Mouse (Mus musculus): ENCODE measurements around the gene Slc6a12. TPM values are rescaled to one million over a fixed set of nuclear protein-coding genes. Genes with fewer than 3 reads are reported as not detected.

The Slc6a12 gene
- polyA plus RNA-seq, 1 experiment, result not detected

DNA sequence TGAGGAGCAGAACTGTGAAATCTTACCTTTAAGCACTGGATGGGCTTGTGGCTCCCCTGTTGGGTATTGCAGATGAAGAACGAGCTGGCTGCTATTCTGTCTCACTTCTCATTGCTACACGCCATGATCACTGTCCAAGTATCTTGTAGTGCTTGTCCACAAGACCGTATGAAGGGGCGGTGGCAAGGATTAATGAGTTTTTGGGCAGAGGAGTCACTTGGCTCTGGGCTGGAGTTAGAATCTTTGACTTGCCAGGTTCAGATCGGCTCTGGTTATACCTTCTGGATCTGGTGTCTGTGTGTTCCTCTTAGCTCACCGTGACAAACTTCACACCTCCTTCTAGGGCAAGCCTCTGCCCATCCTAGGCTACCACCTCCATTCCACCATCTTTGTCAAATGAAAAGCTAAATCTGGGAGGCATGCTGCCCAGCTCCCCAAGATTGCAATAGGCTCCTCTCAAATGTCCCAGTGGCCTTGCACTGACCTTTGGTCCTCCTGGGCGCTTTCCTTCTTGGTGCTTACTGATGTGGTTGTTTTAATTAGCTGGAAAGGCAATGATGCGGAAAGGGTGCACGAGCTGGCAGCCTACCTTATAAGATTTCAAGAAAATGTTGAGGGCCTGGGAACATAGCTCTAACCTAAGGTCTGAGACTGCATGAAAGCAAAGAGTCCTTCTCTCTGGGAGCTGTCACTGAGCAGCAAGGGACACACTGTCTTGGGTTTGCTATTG is 20.3 kb upstream of the Slc6a12 start:
- Histone ChIP-seq H3K36me3 (ENCODE audit: control insufficient read depth, insufficient read depth) (no peaks in the 10 kb centered on the region), H3K27me3 (ENCODE audit: control insufficient read depth, insufficient read depth, insufficient read length) (peaks cover 6% of the 10 kb centered on the region), H3K4me2 (ENCODE audit: low read depth) (no peak overlapping the region), H3K4me3 (no peak overlapping the region), H3ac (ENCODE audit: control insufficient read depth, insufficient read length) (no peak overlapping the region), H3K79me2 (ENCODE audit: control insufficient read depth, insufficient read depth) (no peaks in the 10 kb centered on the region)
- TF ChIP-seq SRF (IDR thresholded peaks at IDR 0.05; ENCODE audit: control insufficient read depth, insufficient read length, low read depth), result no peak
- no peak for TF ChIP-seq POLR2A (IDR thresholded peaks at IDR 0.05; ENCODE audit: insufficient read length, low read depth)
- TF ChIP-seq USF1 (IDR thresholded peaks at IDR 0.05; ENCODE audit: low read depth), result no peak
- TF ChIP-seq MYOG (IDR thresholded peaks at IDR 0.05; ENCODE audit: control insufficient read depth in 1 of 3, insufficient read depth in 1 of 3, insufficient read length in 2 of 3, low read depth in 2 of 3), result no peak
- TF ChIP-seq MAX (IDR thresholded peaks at IDR 0.05; ENCODE audit: low read depth), result no peak
- no peak for TF ChIP-seq POLR2AphosphoS2 (IDR thresholded peaks at IDR 0.05; ENCODE audit: insufficient read length, low read depth)
- no peak for TF ChIP-seq MYOD1 (IDR thresholded peaks at IDR 0.05; ENCODE audit: control insufficient read depth in 1 of 3, insufficient read length in 2 of 3, low read depth in 2 of 3)
- TF ChIP-seq CEBPB (IDR thresholded peaks at IDR 0.05; ENCODE audit: insufficient read depth, poor library complexity, severe bottlenecking), result no peak
- TF ChIP-seq E2F4 (IDR thresholded peaks at IDR 0.05; ENCODE audit: insufficient read depth), result no peak
- TF ChIP-seq REST (IDR thresholded peaks at IDR 0.05; ENCODE audit: insufficient read depth, insufficient read length), result no peak
- no peak for TF ChIP-seq TCF3 (IDR thresholded peaks at IDR 0.05; ENCODE audit: insufficient read length, low read depth)
- TF ChIP-seq TCF12 (IDR thresholded peaks at IDR 0.05; ENCODE audit: insufficient read depth, poor library complexity, severe bottlenecking), result no peak

DNA sequence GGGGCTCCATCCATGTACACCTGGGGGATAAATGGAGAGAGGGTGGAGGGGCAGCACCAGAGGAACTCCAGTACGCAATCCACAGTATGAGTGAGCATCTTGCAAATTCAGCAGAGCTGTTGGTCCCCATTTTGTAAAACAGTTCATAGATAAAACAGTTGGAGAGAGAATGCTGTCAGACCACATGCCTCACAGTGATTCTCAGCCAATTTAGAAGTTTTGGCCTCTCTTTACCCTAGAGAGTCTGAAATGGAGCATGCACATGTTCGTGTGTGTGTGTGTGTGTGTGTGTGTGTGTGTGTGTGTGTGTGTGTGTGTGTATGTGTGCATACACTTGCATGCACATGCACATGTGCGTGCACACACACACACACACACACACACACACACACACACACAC is 17.6 kb upstream of the Slc6a12 start:
- no peak overlapping the region for H3ac ChIP-seq (ENCODE audit: control insufficient read depth, insufficient read length)
- TF ChIP-seq TCF12 (IDR thresholded peaks at IDR 0.05; ENCODE audit: insufficient read depth, poor library complexity, severe bottlenecking), result no peak
- no peak for TF ChIP-seq TCF3 (IDR thresholded peaks at IDR 0.05; ENCODE audit: insufficient read length, low read depth)
- no peak for TF ChIP-seq CEBPB (IDR thresholded peaks at IDR 0.05; ENCODE audit: insufficient read depth, poor library complexity, severe bottlenecking)
- no peak for TF ChIP-seq E2F4 (IDR thresholded peaks at IDR 0.05; ENCODE audit: insufficient read depth)
- TF ChIP-seq MYOD1 (IDR thresholded peaks at IDR 0.05; ENCODE audit: control insufficient read depth in 1 of 3, insufficient read length in 2 of 3, low read depth in 2 of 3), result no peak
- no peak for TF ChIP-seq MAX (IDR thresholded peaks at IDR 0.05; ENCODE audit: low read depth)
- no peak for TF ChIP-seq POLR2AphosphoS2 (IDR thresholded peaks at IDR 0.05; ENCODE audit: insufficient read length, low read depth)
- no peak for TF ChIP-seq SRF (IDR thresholded peaks at IDR 0.05; ENCODE audit: control insufficient read depth, insufficient read length, low read depth)
- no peak for TF ChIP-seq REST (IDR thresholded peaks at IDR 0.05; ENCODE audit: insufficient read depth, insufficient read length)
- no peak for TF ChIP-seq POLR2A (IDR thresholded peaks at IDR 0.05; ENCODE audit: insufficient read length, low read depth)
- TF ChIP-seq MYOG (IDR thresholded peaks at IDR 0.05; ENCODE audit: control insufficient read depth in 1 of 3, insufficient read depth in 1 of 3, insufficient read length in 2 of 3, low read depth in 2 of 3), result no peak
- TF ChIP-seq USF1 (IDR thresholded peaks at IDR 0.05; ENCODE audit: low read depth), result no peak

DNA sequence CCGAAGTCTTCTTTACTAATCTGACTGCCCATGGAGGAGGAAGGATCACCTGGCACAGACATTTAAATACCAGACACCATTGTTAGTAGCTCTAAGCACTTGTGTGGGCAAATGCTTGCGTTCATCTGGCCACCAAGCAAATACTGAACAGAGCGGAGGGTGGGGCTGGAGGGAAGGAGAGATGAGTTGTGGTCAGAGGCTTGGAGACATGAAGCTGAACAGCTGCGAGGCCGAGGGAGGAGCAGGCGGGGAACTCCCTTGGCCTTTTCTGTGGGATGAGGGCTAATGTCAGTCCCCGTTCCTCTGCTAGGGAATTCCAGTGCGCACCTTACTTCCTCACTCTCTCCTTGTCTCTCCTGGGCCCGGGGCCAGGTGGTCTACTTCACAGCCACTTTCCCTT is 17.1 kb upstream of the Slc6a12 start:
- H3K4me3 ChIP-seq, result no peak overlapping the region
- no peaks in the 10 kb centered on the region for H3K79me2 ChIP-seq (ENCODE audit: control insufficient read depth, insufficient read depth)
- H3K27me3 ChIP-seq (ENCODE audit: control insufficient read depth, insufficient read depth, insufficient read length), result peaks cover 20% of the 10 kb centered on the region
- no peak overlapping the region for H3ac ChIP-seq (ENCODE audit: control insufficient read depth, insufficient read length)
- no peaks in the 10 kb centered on the region for H3K36me3 ChIP-seq (ENCODE audit: control insufficient read depth, insufficient read depth)
- H3K4me2 ChIP-seq (ENCODE audit: low read depth), result peak overlapping the region; percentile 45
- TF ChIP-seq MYOG (IDR thresholded peaks at IDR 0.05; ENCODE audit: control insufficient read depth in 1 of 3, insufficient read depth in 1 of 3, insufficient read length in 2 of 3, low read depth in 2 of 3) (peak; percentile 59 to 89 (median 84)), MAX (IDR thresholded peaks at IDR 0.05; ENCODE audit: low read depth) (no peak), MYOD1 (IDR thresholded peaks at IDR 0.05; ENCODE audit: control insufficient read depth in 1 of 3, insufficient read length in 2 of 3, low read depth in 2 of 3) (peak; percentile 34 to 89 (median 71)), CEBPB (IDR thresholded peaks at IDR 0.05; ENCODE audit: insufficient read depth, poor library complexity, severe bottlenecking) (no peak), REST (IDR thresholded peaks at IDR 0.05; ENCODE audit: insufficient read depth, insufficient read length) (no peak), POLR2A (IDR thresholded peaks at IDR 0.05; ENCODE audit: insufficient read length, low read depth) (no peak), E2F4 (IDR thresholded peaks at IDR 0.05; ENCODE audit: insufficient read depth) (no peak), POLR2AphosphoS2 (IDR thresholded peaks at IDR 0.05; ENCODE audit: insufficient read length, low read depth) (no peak), TCF12 (IDR thresholded peaks at IDR 0.05; ENCODE audit: insufficient read depth, poor library complexity, severe bottlenecking) (no peak), USF1 (IDR thresholded peaks at IDR 0.05; ENCODE audit: low read depth) (no peak), SRF (IDR thresholded peaks at IDR 0.05; ENCODE audit: control insufficient read depth, insufficient read length, low read depth) (no peak), TCF3 (IDR thresholded peaks at IDR 0.05; ENCODE audit: insufficient read length, low read depth) (peak; percentile 29)

More for the DNA sequence above, 17.6 kb upstream of the Slc6a12 start:
- Histone ChIP-seq H3K4me3 (no peak overlapping the region), H3K79me2 (ENCODE audit: control insufficient read depth, insufficient read depth) (no peaks in the 10 kb centered on the region), H3K36me3 (ENCODE audit: control insufficient read depth, insufficient read depth) (no peaks in the 10 kb centered on the region), H3K4me2 (ENCODE audit: low read depth) (no peak overlapping the region), H3K27me3 (ENCODE audit: control insufficient read depth, insufficient read depth, insufficient read length) (peaks cover 20% of the 10 kb centered on the region)

DNA sequence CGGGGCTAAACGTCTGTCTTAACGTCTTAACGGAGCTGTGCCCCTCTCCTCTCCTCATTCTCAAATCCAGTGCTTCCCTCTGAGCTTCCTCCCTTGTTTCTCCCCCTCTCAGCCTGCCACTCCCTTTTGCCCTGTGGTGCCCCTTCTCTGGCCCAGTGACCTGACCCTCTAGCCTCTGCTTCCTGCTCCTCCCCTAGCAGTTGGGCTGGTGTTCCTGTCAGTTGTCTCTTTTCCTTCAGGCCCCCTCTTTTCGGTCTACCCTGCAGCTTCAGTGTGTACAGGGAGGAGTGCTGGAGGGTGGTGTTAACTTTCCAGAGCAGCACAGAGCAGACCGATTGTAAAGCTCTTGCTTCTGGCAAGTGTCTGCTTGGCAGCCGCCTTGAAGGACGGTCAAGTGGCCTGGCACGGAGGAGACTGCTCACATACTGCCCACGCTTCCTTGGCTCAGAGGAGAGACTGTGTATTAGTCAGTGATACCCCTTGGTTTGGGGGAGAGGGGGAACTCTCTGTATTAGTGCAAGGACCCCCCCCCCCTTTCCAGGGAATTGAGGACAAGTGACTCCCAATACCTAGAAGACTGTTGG is 16.3 kb upstream of the Slc6a12 start:
- H3K4me3 ChIP-seq, result no peak overlapping the region
- H3K79me2 ChIP-seq (ENCODE audit: control insufficient read depth, insufficient read depth), result no peaks in the 10 kb centered on the region
- peaks cover 20% of the 10 kb centered on the region for H3K27me3 ChIP-seq (ENCODE audit: control insufficient read depth, insufficient read depth, insufficient read length)
- H3K4me2 ChIP-seq (ENCODE audit: low read depth), result peak overlapping the region; percentile 45
- no peaks in the 10 kb centered on the region for H3K36me3 ChIP-seq (ENCODE audit: control insufficient read depth, insufficient read depth)
- no peak overlapping the region for H3ac ChIP-seq (ENCODE audit: control insufficient read depth, insufficient read length)
- TF ChIP-seq MYOD1 (IDR thresholded peaks at IDR 0.05; ENCODE audit: control insufficient read depth in 1 of 3, insufficient read length in 2 of 3, low read depth in 2 of 3) (no peak), CEBPB (IDR thresholded peaks at IDR 0.05; ENCODE audit: insufficient read depth, poor library complexity, severe bottlenecking) (no peak), MAX (IDR thresholded peaks at IDR 0.05; ENCODE audit: low read depth) (no peak), POLR2AphosphoS2 (IDR thresholded peaks at IDR 0.05; ENCODE audit: insufficient read length, low read depth) (no peak), SRF (IDR thresholded peaks at IDR 0.05; ENCODE audit: control insufficient read depth, insufficient read length, low read depth) (no peak), POLR2A (IDR thresholded peaks at IDR 0.05; ENCODE audit: insufficient read length, low read depth) (no peak), TCF12 (IDR thresholded peaks at IDR 0.05; ENCODE audit: insufficient read depth, poor library complexity, severe bottlenecking) (no peak), REST (IDR thresholded peaks at IDR 0.05; ENCODE audit: insufficient read depth, insufficient read length) (no peak), USF1 (IDR thresholded peaks at IDR 0.05; ENCODE audit: low read depth) (no peak), E2F4 (IDR thresholded peaks at IDR 0.05; ENCODE audit: insufficient read depth) (no peak), MYOG (IDR thresholded peaks at IDR 0.05; ENCODE audit: control insufficient read depth in 1 of 3, insufficient read depth in 1 of 3, insufficient read length in 2 of 3, low read depth in 2 of 3) (no peak), TCF3 (IDR thresholded peaks at IDR 0.05; ENCODE audit: insufficient read length, low read depth) (no peak)
